Mouse (Mus musculus) liver, embryonic 16.5 days (tissue): ENCODE data around the gene Mrgprg. TPM values are rescaled to one million over a fixed set of nuclear protein-coding genes. Genes with fewer than 3 reads are reported as not detected.

Experiments
- ATAC-seq: fragments of 200-750 bp; cut with Nextera tagmentation; 2 replicates; pipeline ENCODE4 v1.8.0; 2017; ENCODE audit warnings: low read depth, mild to moderate bottlenecking, moderate number of reproducible peaks, moderate library complexity
- H3K27ac ChIP-seq: fragments of 300-500 bp; sonication (generic); 2 replicates; pipeline ENCODE4 v1.5.1; 2014; ENCODE audit warnings: mild to moderate bottlenecking, low read length
- H3K27me3 ChIP-seq: fragments of 300-500 bp; sonication (generic); 2 replicates; pipeline ENCODE4 v1.6.1; 2014; ENCODE audit warnings: low read depth, low read length, mixed read lengths; ENCODE audit not compliant: control insufficient read depth, insufficient read depth
- H3K36me3 ChIP-seq: fragments of 300-500 bp; sonication (generic); 2 replicates; pipeline ENCODE4 v1.6.1; 2014; ENCODE audit warnings: mild to moderate bottlenecking; ENCODE audit not compliant: control insufficient read depth, insufficient read depth
- H3K4me1 ChIP-seq: fragments of 300-500 bp; sonication (generic); 2 replicates; pipeline ENCODE4 v1.6.1; 2014; ENCODE audit warnings: low read depth, low read length, mixed read lengths; ENCODE audit not compliant: control insufficient read depth
- H3K4me2 ChIP-seq: fragments of 300-500 bp; sonication (generic); 2 replicates; pipeline ENCODE4 v1.6.1; 2014; ENCODE audit warnings: low read depth, low read length, mixed read lengths
- H3K4me3 ChIP-seq: fragments of 300-500 bp; sonication (generic); 2 replicates; pipeline ENCODE4 v1.5.1; 2014; ENCODE audit warnings: low read depth, mild to moderate bottlenecking, low read length
- H3K9ac ChIP-seq: fragments of 300-500 bp; sonication (generic); 2 replicates; pipeline ENCODE4 v1.6.1; 2014; ENCODE audit warnings: low read depth, low read length
- H3K9me3 ChIP-seq: fragments of 300-500 bp; sonication (generic); replicated peaks from 2 replicates; pipeline ENCODE4 v1.6.1; 2016; ENCODE audit warnings: low read length; ENCODE audit not compliant: control insufficient read depth
- WGBS: fragments of 180-500 bp; shearing (Covaris S2); extraction: QIAGEN DNeasy Blood & Tissue Kit; methylation state at CpG from one replicate; pipeline ENCODE4 v1.1.7; 2014; ENCODE audit not compliant: insufficient replicate concordance; 5-methylcytosine and 5-hydroxymethylcytosine counted together
- polyA plus RNA-seq: library from polyadenylated mRNA; unstranded; fragments of >200 nt; fragmentation: Nextera tagmentation; extraction: Ambion mirVana; gene quantifications from 2 replicates; pipeline ENCODE4 v1.2.1, GENCODE M21; 2015

Mrgprg gene
- polyA plus RNA-seq, 1 experiment from 2014 or later, result not detected

- H3K4me1 ChIP-seq, result no peaks in the 10 kb centered on the region; the same call in 1 of the 2 replicates
- WGBS, result 58% methylated on average over 1 of the region's 1 CpGs
- H3K9me3 ChIP-seq, result no peaks in the 10 kb centered on the region
- H3K27ac ChIP-seq, result no peak overlapping the region
- H3K4me3 ChIP-seq, result no peak overlapping the region
- no peak for ATAC-seq
- H3K36me3 ChIP-seq, result no peaks in the 10 kb centered on the region
- H3K9ac ChIP-seq, result no peak overlapping the region
- no peak overlapping the region for H3K4me2 ChIP-seq
- H3K27me3 ChIP-seq, result peaks cover 3% of the 10 kb centered on the region; the same call in 1 of the 2 replicates
These were observed 15.4 kb downstream of the Mrgprg start for GRCm38 (mm10) chr7:143751380-143751779.

- Histone ChIP-seq H3K4me3 (no peak overlapping the region), H3K4me1 (no peaks in the 10 kb centered on the region; the same call in 1 of the 2 replicates), H3K4me2 (no peak overlapping the region), H3K9ac (no peak overlapping the region), H3K27ac (no peak overlapping the region), H3K9me3 (no peaks in the 10 kb centered on the region), H3K36me3 (no peaks in the 10 kb centered on the region), H3K27me3 (no peaks in the 10 kb centered on the region)
- ATAC-seq, result no peak
- WGBS, result 50% methylated on average over 3 of the region's 3 CpGs
These were observed 17.7 kb downstream of the Mrgprg start for GRCm38 (mm10) chr7:143749045-143749444.

- no peak overlapping the region for H3K27ac ChIP-seq
- no peak for ATAC-seq
- WGBS, result 6% methylated on average over 16 of the region's 16 CpGs
- no peaks in the 10 kb centered on the region for H3K9me3 ChIP-seq
- no peaks in the 10 kb centered on the region; the same call in 1 of the 2 replicates for H3K4me1 ChIP-seq
- H3K4me3 ChIP-seq, result no peak overlapping the region
- H3K9ac ChIP-seq, result no peak overlapping the region
- no peaks in the 10 kb centered on the region for H3K27me3 ChIP-seq
- H3K4me2 ChIP-seq, result no peak overlapping the region
- H3K36me3 ChIP-seq, result no peaks in the 10 kb centered on the region
These were observed 18.5 kb downstream of the Mrgprg start for GRCm38 (mm10) chr7:143748041-143748868.

GRCm38 (mm10) chr7:143740653-143741052 lies 26.1 kb downstream of the Mrgprg start:
- Histone ChIP-seq H3K9me3 (no peaks in the 10 kb centered on the region), H3K27ac (no peak overlapping the region), H3K27me3 (peaks cover 32% of the 10 kb centered on the region), H3K36me3 (no peaks in the 10 kb centered on the region), H3K4me2 (peak overlapping the region; percentile 53; the same call in 1 of the 2 replicates), H3K4me1 (no peaks in the 10 kb centered on the region), H3K4me3 (peak overlapping the region; percentile 50), H3K9ac (no peak overlapping the region)
- 31% methylated on average over 2 of the region's 2 CpGs for WGBS
- ATAC-seq, result no peak

- peak overlapping the region; percentile 53 for H3K4me2 ChIP-seq
- ATAC-seq, result peak; percentile 63
- no peaks in the 10 kb centered on the region for H3K4me1 ChIP-seq
- 7% methylated on average over 38 of the region's 38 CpGs for WGBS
- no peaks in the 10 kb centered on the region for H3K9me3 ChIP-seq
- H3K4me3 ChIP-seq, result peak overlapping the region; percentile 50
- no peaks in the 10 kb centered on the region for H3K36me3 ChIP-seq
- H3K27me3 ChIP-seq, result peaks cover 32% of the 10 kb centered on the region
- peak overlapping the region; percentile 41; the same call in 1 of the 2 replicates for H3K9ac ChIP-seq
- no peak overlapping the region for H3K27ac ChIP-seq
These were observed 27.0 kb downstream of the Mrgprg start for GRCm38 (mm10) chr7:143739511-143740461.

GRCm38 (mm10) chr7:143738601-143739006 lies 28.2 kb downstream of the Mrgprg start:
- Histone ChIP-seq H3K36me3 (no peaks in the 10 kb centered on the region), H3K9ac (no peak overlapping the region), H3K4me1 (no peaks in the 10 kb centered on the region), H3K4me2 (no peak overlapping the region), H3K27ac (no peak overlapping the region), H3K4me3 (no peak overlapping the region), H3K9me3 (no peaks in the 10 kb centered on the region), H3K27me3 (peaks cover 32% of the 10 kb centered on the region)
- ATAC-seq, result no peak
- WGBS, result 48% methylated on average over 5 of the region's 5 CpGs

- peaks cover 32% of the 10 kb centered on the region for H3K27me3 ChIP-seq
- no peaks in the 10 kb centered on the region for H3K4me1 ChIP-seq
- no peak overlapping the region for H3K9ac ChIP-seq
- H3K4me3 ChIP-seq, result no peak overlapping the region
- no peaks in the 10 kb centered on the region for H3K9me3 ChIP-seq
- H3K4me2 ChIP-seq, result no peak overlapping the region
- H3K36me3 ChIP-seq, result no peaks in the 10 kb centered on the region
- no peak overlapping the region for H3K27ac ChIP-seq
- no peak for ATAC-seq
- WGBS, result 62% methylated on average over 6 of the region's 6 CpGs
These were observed 28.6 kb downstream of the Mrgprg start for GRCm38 (mm10) chr7:143738194-143738593.

- 63% methylated on average over 4 of the region's 4 CpGs for WGBS
- no peaks in the 10 kb centered on the region for H3K36me3 ChIP-seq
- no peaks in the 10 kb centered on the region for H3K4me1 ChIP-seq
- no peak overlapping the region for H3K4me3 ChIP-seq
- no peak overlapping the region for H3K9ac ChIP-seq
- H3K27ac ChIP-seq, result no peak overlapping the region
- ATAC-seq, result no peak
- H3K9me3 ChIP-seq, result no peaks in the 10 kb centered on the region
- H3K4me2 ChIP-seq, result no peak overlapping the region
- H3K27me3 ChIP-seq, result peaks cover under 1% of the 10 kb centered on the region; the same call in 1 of the 2 replicates
These were observed 33.0 kb downstream of the Mrgprg start for GRCm38 (mm10) chr7:143733746-143734145.
